Mouse (Mus musculus) limb, embryonic 12.5 days (tissue): ENCODE measurements at regions not wholly inside any gene's neighbourhood (a gene's known extent, or its start where the extent isn't known, plus 50 kb on each side); places are given as distances from the start of the nearest gene placed in this dataset.

Experiments used
- ATAC-seq: fragments of 200-750 bp; cut with Nextera tagmentation; 2 replicates; pipeline ENCODE4 v1.8.0; 2017; ENCODE audit warnings: low read depth, moderate TSS enrichment; ENCODE audit not compliant: insufficient number of reproducible peaks, insufficient read depth, low FRiP score, low TSS enrichment
- H3K27ac ChIP-seq: fragments of 300-500 bp; sonication (generic); 2 replicates; pipeline ENCODE4 v1.5.1; 2016; ENCODE audit warnings: mild to moderate bottlenecking, moderate library complexity
- H3K27me3 ChIP-seq: fragments of 300-500 bp; sonication (generic); 2 replicates; pipeline ENCODE4 v1.6.1; 2016; ENCODE audit warnings: mild to moderate bottlenecking, moderate library complexity
- H3K36me3 ChIP-seq: fragments of 300-500 bp; sonication (generic); 2 replicates; pipeline ENCODE4 v1.6.1; 2016; ENCODE audit warnings: mild to moderate bottlenecking, moderate library complexity
- H3K4me1 ChIP-seq: fragments of 300-500 bp; sonication (generic); replicated peaks from 2 replicates; pipeline ENCODE4 v1.6.1; 2016
- H3K4me2 ChIP-seq: fragments of 300-500 bp; sonication (generic); 2 replicates; pipeline ENCODE4 v1.6.1; 2016; ENCODE audit warnings: mild to moderate bottlenecking, moderate library complexity
- H3K4me3 ChIP-seq: fragments of 300-500 bp; sonication (generic); replicated peaks from 2 replicates; pipeline ENCODE4 v1.5.1; 2016; ENCODE audit warnings: mild to moderate bottlenecking
- H3K9ac ChIP-seq: fragments of 300-500 bp; sonication (generic); replicated peaks from 2 replicates; pipeline ENCODE4 v1.6.1; 2016; ENCODE audit warnings: mild to moderate bottlenecking, moderate library complexity
- H3K9me3 ChIP-seq: fragments of 300-500 bp; sonication (generic); 2 replicates; pipeline ENCODE4 v1.6.1; 2016; ENCODE audit warnings: mild to moderate bottlenecking, moderate library complexity
- WGBS: fragments of 180-500 bp; shearing (Covaris S2); methylation state at CpG from one replicate; pipeline ENCODE4 v1.1.7; 2016; 5-methylcytosine and 5-hydroxymethylcytosine counted together

GRCm38 (mm10) chr4:31849763-31850162 lies 114.1 kb upstream of the Map3k7 start:
- H3K27ac ChIP-seq = no peak overlapping the region
- H3K4me2 ChIP-seq = no peak overlapping the region
- ATAC-seq = no peak
- 64% methylated on average over 6 of the region's 6 CpGs for WGBS
- H3K27me3 ChIP-seq = no peaks in the 10 kb centered on the region
- peaks cover 7% of the 10 kb centered on the region; the same call in 1 of the 2 replicates for H3K9me3 ChIP-seq
- H3K36me3 ChIP-seq = no peaks in the 10 kb centered on the region
- no peak overlapping the region for H3K4me3 ChIP-seq
- no peaks in the 10 kb centered on the region for H3K4me1 ChIP-seq
- H3K9ac ChIP-seq = no peak overlapping the region

DNA sequence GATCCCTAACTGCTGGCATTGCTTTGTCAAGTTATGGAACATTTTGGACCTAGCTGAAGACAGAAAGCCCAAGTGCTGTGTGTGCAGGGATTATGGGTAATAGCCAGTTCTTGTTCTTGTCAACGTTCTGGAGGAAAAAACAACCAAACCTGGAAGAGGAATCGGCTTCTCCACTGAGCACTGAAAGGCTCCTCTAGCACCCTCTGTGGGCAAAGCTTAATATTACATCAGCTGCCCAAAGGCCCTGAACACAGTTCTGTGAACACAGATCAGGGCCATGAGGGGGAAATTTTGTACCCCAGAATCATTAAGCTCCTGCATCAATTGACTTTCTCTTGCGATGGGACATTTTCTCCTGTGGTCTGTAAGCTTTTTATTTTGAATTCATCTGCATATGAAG lies 112.9 kb upstream of the Map3k7 start:
- Histone ChIP-seq H3K4me3 (no peak overlapping the region), H3K4me1 (no peaks in the 10 kb centered on the region), H3K36me3 (no peaks in the 10 kb centered on the region), H3K9me3 (peaks cover 7% of the 10 kb centered on the region; the same call in 1 of the 2 replicates), H3K27ac (no peak overlapping the region), H3K4me2 (no peak overlapping the region), H3K9ac (no peak overlapping the region), H3K27me3 (no peaks in the 10 kb centered on the region)
- 43% methylated on average over 3 of the region's 3 CpGs for WGBS
- ATAC-seq = no peak

GRCm38 (mm10) chr4:31853851-31854250 lies 110.0 kb upstream of the Map3k7 start:
- Histone ChIP-seq H3K4me3 (no peak overlapping the region), H3K27ac (no peak overlapping the region), H3K36me3 (no peaks in the 10 kb centered on the region), H3K27me3 (no peaks in the 10 kb centered on the region), H3K4me2 (no peak overlapping the region), H3K9ac (no peak overlapping the region), H3K9me3 (no peaks in the 10 kb centered on the region), H3K4me1 (no peaks in the 10 kb centered on the region)
- WGBS = 69% methylated on average over 6 of the region's 6 CpGs
- ATAC-seq = no peak

- Histone ChIP-seq H3K9me3 (0 out of 2 replicates have a peak, but pooled peaks cover 5% of the 10 kb centered on the region), H3K36me3 (no peaks in the 10 kb centered on the region), H3K27me3 (no peaks in the 10 kb centered on the region), H3K4me2 (no peak overlapping the region), H3K4me1 (no peaks in the 10 kb centered on the region), H3K4me3 (no peak overlapping the region), H3K27ac (no peak overlapping the region), H3K9ac (no peak overlapping the region)
- 98% methylated on average over 2 of the region's 2 CpGs for WGBS
- ATAC-seq = no peak
Measured at GRCm38 (mm10) chr4:31860389-31860788, 103.5 kb upstream of the Map3k7 start.

GRCm38 (mm10) chr4:31861172-31861571 lies 102.7 kb upstream of the Map3k7 start:
- Histone ChIP-seq H3K9ac (no peak overlapping the region), H3K9me3 (0 out of 2 replicates have a peak, but pooled peaks cover 5% of the 10 kb centered on the region), H3K36me3 (no peaks in the 10 kb centered on the region), H3K4me1 (no peaks in the 10 kb centered on the region), H3K4me3 (no peak overlapping the region), H3K27me3 (no peaks in the 10 kb centered on the region), H3K27ac (no peak overlapping the region), H3K4me2 (no peak overlapping the region)
- ATAC-seq = no peak
- WGBS = 86% methylated on average over 3 of the region's 3 CpGs

DNA sequence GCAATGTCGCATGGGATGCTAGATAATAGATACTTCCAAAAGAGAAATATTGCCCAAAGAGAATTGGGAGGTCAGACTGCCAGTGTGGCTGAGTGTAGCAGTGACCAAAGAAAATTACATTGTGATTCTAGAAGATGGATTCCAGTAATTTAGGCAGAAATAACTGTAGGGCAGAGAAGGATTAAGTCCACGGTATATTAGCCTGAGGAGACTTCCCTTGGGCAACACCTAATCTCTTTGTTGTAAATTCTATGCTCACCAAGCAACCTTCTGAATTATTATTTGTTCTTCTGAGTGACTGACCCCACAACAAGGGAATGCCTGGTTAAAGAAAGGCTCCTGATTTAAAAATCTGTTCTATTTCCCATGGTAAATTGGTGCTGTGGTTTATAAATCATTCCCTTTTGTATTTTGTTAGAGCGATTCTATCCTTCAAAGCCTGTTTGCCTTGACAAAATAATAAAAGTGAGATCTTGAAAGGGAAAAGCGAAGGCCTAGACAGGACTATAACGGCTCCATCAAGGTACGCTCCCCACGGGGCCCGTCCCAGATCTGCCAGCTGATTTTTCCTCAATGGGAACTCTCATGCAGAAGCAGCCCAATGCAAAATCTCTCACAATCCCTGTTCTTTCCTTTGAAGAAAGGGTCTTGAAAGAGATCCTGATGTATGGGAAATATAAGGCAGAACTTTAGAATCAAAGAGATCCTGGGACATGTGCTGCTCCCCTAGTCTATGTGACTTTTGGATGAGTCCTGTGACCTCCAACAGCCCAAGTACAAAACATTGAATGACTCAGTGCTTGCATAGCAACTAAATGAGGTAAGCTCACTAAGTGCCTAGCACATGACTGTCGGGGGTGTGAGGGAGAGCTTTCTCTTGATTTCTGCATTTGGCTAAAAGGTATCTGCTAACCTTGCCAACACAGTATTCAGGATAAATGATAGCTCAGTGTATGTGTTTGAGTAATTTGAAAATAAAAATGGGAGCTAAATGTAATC lies 90.6 kb upstream of the Map3k7 start:
- Histone ChIP-seq H3K36me3 (no peaks in the 10 kb centered on the region), H3K27ac (no peak overlapping the region), H3K4me1 (peaks cover 10% of the 10 kb centered on the region; the same call in 1 of the 2 replicates), H3K9me3 (no peaks in the 10 kb centered on the region), H3K4me2 (no peak overlapping the region), H3K4me3 (no peak overlapping the region), H3K9ac (no peak overlapping the region), H3K27me3 (no peaks in the 10 kb centered on the region)
- WGBS = 70% methylated on average over 9 of the region's 9 CpGs
- ATAC-seq = no peak

DNA sequence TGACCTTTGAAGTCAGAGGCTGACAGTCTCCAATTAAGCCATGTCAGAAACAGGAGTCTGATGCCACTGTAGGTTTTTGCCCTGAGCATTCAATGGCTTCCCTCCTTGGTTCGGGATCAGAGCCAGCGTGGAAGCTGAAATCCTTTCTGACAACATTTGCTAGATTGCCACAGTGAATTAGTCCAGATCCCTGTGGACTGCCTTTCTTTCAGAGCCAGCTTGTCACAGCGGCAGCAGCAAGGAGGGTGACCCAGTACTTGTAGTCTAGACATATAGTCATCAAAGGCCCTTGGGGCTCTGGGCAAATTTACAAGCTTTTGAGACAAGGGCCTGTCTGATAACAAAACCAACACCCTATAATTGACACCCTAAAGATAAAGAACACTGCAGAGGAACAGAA lies 86.5 kb upstream of the Map3k7 start:
- peaks cover 12% of the 10 kb centered on the region; the same call in 1 of the 2 replicates for H3K4me1 ChIP-seq
- H3K27ac ChIP-seq = no peak overlapping the region
- no peaks in the 10 kb centered on the region for H3K9me3 ChIP-seq
- no peak for ATAC-seq
- H3K4me3 ChIP-seq = no peak overlapping the region
- no peak overlapping the region for H3K4me2 ChIP-seq
- WGBS = 21% methylated on average over 3 of the region's 3 CpGs
- no peak overlapping the region for H3K9ac ChIP-seq
- no peaks in the 10 kb centered on the region for H3K27me3 ChIP-seq
- no peaks in the 10 kb centered on the region for H3K36me3 ChIP-seq

DNA sequence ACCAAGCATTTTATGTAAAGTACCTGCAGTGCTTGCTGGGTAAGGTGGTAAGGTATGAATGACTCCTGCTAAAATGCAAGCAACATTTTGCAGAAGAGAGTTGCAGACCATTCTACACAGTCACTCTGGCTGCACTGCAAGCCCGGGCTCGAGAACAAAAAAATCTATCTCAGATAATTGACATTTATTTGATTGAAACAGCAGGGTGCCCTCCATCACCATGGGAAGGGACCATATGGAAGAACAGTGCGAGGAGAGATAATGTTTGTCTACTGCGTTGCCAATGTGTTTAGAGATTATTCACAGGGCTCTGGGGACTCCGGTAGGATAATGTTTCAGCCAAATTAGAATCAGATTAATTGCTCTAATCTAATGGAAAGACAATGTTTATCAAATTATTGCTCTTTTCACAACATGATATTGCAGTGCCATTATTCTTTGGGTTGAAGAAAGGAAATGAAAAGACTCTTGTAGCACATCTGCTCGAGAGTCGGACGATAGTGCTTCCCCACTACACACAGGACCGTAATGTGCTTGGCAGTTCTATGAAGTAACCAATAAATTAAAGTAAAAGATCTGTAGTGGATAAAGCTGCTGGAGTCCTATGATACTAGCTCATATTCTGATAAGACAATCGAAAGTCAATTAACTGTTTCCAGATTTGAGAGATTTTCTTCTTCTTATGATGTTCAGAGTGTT lies 85.3 kb upstream of the Map3k7 start:
- 59% methylated on average over 10 of the region's 10 CpGs for WGBS
- peaks cover 10% of the 10 kb centered on the region; the same call in 1 of the 2 replicates for H3K4me1 ChIP-seq
- no peak overlapping the region for H3K4me2 ChIP-seq
- no peak overlapping the region for H3K9ac ChIP-seq
- ATAC-seq = no peak
- H3K4me3 ChIP-seq = no peak overlapping the region
- no peaks in the 10 kb centered on the region for H3K36me3 ChIP-seq
- H3K27ac ChIP-seq = no peak overlapping the region
- no peaks in the 10 kb centered on the region for H3K9me3 ChIP-seq
- H3K27me3 ChIP-seq = no peaks in the 10 kb centered on the region

DNA sequence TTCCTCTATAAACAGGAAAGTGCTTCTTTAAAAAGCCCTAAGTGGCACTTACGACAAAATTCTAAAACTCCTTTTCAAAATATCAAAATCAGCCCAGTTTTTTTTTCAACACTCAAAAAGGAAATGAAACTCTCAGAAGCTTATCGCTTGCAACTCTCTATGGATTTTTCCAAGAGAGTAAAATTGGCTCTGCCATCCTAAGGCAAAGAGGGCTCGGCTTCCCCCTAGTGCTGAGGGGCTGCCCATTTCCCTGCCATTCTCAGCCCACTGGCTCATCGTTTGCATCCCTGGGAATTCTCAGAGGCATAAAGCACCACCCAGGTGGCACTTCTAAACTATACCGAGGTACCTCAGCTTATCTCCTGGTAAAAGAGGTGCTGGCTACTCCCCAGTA lies 84.7 kb upstream of the Map3k7 start:
- ATAC-seq = no peak
- Histone ChIP-seq H3K36me3 (no peaks in the 10 kb centered on the region), H3K9me3 (no peaks in the 10 kb centered on the region), H3K27ac (no peak overlapping the region), H3K27me3 (no peaks in the 10 kb centered on the region), H3K4me1 (peaks cover 9% of the 10 kb centered on the region; the same call in 1 of the 2 replicates), H3K9ac (no peak overlapping the region), H3K4me3 (no peak overlapping the region), H3K4me2 (no peak overlapping the region)
- 55% methylated on average over 5 of the region's 5 CpGs for WGBS

- no peaks in the 10 kb centered on the region for H3K36me3 ChIP-seq
- no peak for ATAC-seq
- no peak overlapping the region for H3K4me3 ChIP-seq
- H3K27me3 ChIP-seq = no peaks in the 10 kb centered on the region
- WGBS = 72% methylated on average over 7 of the region's 7 CpGs
- H3K9ac ChIP-seq = no peak overlapping the region
- H3K27ac ChIP-seq = no peak overlapping the region
- peaks cover 9% of the 10 kb centered on the region; the same call in 1 of the 2 replicates for H3K4me1 ChIP-seq
- H3K9me3 ChIP-seq = no peaks in the 10 kb centered on the region
- H3K4me2 ChIP-seq = no peak overlapping the region
Measured at GRCm38 (mm10) chr4:31880213-31880612, 83.7 kb upstream of the Map3k7 start.

GRCm38 (mm10) chr4:31889673-31890072 lies 74.2 kb upstream of the Map3k7 start:
- 75% methylated on average over 3 of the region's 3 CpGs for WGBS
- H3K36me3 ChIP-seq = no peaks in the 10 kb centered on the region
- no peak for ATAC-seq
- H3K9me3 ChIP-seq = no peaks in the 10 kb centered on the region
- no peaks in the 10 kb centered on the region for H3K4me1 ChIP-seq
- no peaks in the 10 kb centered on the region for H3K27me3 ChIP-seq
- H3K4me2 ChIP-seq = no peak overlapping the region
- H3K9ac ChIP-seq = no peak overlapping the region
- H3K4me3 ChIP-seq = no peak overlapping the region
- no peak overlapping the region for H3K27ac ChIP-seq
